Mouse (Mus musculus): Measurements from ENCODE around the gene Man1c1.

DNA sequence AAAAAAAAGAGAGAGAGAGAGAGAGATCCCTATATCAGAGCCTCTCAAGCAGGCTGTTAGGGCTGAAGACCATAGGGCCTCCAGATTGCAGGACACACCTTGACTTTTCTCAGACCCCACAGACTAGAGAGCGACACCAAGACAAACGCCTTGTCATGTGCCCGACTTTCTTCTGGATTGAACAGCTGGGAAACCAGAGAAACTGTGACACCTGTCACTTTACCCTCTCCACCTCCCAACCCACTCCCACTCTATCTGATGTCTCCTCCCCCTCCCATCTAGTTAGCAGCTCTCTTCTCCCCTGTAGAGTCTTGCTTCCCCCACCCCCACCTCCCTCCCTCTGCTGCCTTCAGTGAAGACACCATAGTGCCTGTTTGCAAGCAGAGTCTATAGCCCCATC is 35.4 kb upstream of the Man1c1 start:
- TF ChIP-seq ZNF384 (IDR thresholded peaks at IDR 0.05; ENCODE audit: low read depth, low read length): no peak
- TF ChIP-seq NELFE (IDR thresholded peaks at IDR 0.05; ENCODE audit: low read depth, low read length): no peak
- TF ChIP-seq POLR2A (IDR thresholded peaks at IDR 0.05; ENCODE audit: low read depth, low read length): no peak
- TF ChIP-seq BHLHE40 (IDR thresholded peaks at IDR 0.05; ENCODE audit: low read depth, low read length): no peak
- TF ChIP-seq CTCF (conservative IDR thresholded peaks at IDR 0.05 in 1 of 2, IDR thresholded peaks at IDR 0.05 in 1 of 2; ENCODE audit: low read depth in 2 of 2, low read length in 2 of 2): no peak
- no peak for TF ChIP-seq USF1 (IDR thresholded peaks at IDR 0.05; ENCODE audit: low read depth, low read length)
- no peak for TF ChIP-seq MYC (IDR thresholded peaks at IDR 0.05; ENCODE audit: low read depth, low read length)
- TF ChIP-seq TBP (conservative IDR thresholded peaks at IDR 0.05; ENCODE audit: low read depth, low read length): no peak
- TF ChIP-seq ZMIZ1 (IDR thresholded peaks at IDR 0.05; ENCODE audit: low read depth, low read length): no peak
- TF ChIP-seq ZC3H11A (IDR thresholded peaks at IDR 0.05; ENCODE audit: low read depth, low read length): no peak
- no peak for TF ChIP-seq RCOR1 (conservative IDR thresholded peaks at IDR 0.05; ENCODE audit: low read depth, low read length)
- TF ChIP-seq EP300 (IDR thresholded peaks at IDR 0.05; ENCODE audit: low read length): no peak
- no peak for TF ChIP-seq POLR2AphosphoS2 (IDR thresholded peaks at IDR 0.05; ENCODE audit: low read depth, low read length)
